Mouse (Mus musculus): ENCODE data around the gene Zswim8.
A peak's percentile ranks its signal among the peaks of the same experiment; 100 is the strongest.

Zswim8 gene

DNA sequence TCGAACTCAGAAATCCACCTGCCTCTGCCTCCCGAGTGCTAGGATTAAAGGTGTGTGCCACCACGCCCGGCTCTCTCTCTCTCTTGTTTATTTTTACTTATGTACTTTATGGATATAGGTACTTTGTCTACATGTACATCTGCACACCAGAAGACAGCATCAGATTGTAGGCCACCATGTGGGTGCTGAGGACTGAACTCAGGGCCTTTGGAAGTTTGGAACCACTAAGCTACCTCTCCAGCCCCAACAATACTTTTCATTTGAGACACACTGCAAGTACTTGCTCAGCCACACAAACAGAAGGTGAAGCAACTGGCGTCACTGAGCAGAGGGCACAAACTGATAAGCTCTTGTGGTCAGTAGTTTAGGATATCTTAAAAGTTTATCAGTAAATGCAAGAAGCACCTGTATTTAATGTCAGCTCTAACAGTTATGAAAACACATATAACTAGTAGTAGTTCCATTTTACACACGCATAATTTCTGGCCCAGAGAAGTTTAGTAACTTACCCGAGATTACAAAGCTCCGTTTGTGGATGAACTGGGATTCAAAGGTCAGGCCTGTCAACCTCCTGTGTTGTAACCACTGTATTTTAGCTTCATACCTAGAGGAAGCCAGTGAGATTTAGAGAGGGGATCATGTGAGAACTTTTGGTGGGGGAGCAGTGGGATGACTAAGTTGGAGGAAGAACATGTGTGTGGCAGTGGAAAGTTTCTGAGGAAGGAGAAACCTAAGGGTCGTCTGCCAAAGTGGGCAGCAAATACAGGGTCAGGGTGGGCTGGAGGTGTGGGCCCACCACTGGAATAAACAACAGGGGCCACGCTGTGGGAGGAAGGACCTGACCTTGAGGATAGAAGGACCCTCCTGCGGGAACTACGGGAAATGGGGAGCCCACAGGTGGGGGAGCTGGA, 25.9 kb downstream of the Zswim8 start:
- no peak for DNase-seq (ENCODE audit: low spot score)

DNA sequence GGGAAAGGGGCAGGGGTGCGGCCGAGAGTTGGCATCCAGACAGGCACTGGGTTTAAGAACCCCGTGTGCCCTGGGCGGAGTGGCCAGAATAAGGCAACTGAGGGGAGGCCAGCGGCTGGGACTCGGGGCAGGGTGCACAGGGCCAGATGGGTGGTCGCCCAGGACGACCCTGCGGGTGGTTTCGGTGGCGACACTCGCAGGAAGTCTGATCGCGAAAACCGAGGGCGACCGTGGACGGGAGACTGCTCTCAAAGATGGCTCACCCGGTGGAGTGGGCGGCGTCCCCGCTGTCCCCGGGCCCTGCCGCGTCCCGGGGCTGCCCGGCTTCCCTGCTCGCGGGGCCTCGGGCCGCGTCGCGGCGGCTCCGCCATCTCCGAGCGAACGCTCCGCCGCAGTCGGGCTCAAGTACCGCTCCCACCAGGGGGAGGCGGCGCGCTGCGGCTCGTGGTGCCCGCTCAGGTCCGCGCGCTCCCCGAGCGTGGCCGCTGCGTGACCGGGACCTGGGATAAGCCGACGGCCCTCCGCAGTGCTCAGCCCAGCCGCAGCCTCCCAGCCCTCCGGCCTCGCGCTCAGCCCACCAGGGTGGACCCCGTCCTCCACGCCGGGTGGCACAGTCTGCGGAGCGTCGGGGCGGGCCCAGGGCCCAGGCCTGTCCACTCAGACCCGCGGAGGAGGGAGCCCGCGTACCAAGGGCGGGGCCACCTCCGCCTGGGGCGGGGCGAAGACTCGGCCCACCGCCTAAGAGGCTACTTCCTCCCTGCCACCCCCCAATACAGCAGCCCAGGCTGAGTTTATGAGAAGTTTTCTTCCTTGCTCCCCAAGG, 26.8 kb downstream of the Zswim8 start, which contains the start of gene Ndst2:
Gene Ndst2 (minus strand): TSS at position 611 of the 823 bp plus-strand sequence.
- peak; percentile 82 for DNase-seq (ENCODE audit: low spot score)

DNA sequence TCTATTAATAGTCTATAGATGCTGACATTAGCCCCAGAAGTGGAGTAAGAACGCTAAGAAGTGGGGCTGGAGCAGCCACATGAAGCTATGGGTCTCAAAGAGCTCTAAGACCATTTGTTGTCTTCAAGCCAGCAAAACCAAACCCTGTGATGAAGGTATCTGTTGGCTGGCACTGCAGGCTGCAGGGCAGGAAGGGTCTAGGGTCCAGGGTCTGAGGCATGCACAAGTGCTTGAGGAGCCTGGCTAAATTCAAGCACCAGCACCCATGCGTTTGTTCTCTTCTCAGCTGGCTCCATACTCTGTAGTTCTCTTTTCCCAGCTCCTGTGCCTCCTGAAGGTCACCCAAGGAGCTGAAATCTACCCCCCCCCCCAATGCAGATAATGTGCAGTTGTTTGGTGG, 27.7 kb downstream of the Zswim8 start:
- no peak for DNase-seq (ENCODE audit: low spot score)

DNA sequence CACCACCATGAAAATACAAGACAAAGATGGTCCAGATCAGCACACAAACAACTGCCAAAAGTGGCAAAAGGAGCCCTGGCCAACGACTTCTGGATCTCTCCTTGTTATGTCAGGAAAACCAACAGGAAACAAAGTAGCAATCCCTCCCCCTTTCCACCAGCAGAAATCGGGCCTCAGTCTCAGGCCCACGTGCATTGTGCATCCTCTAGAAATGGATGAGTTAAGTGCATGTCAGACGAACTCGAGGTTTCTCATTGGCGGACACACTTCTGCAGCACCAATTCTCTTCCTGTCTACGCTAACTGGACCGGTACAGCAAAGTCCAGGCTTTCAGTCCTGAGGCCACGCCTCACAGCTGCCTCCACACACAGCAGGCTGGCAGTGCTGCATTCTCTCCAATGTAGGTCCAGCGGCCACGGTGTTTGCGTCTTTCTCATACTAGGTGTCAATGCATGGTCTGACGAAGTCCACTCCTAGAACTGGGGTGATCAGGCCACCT, 28.6 kb downstream of the Zswim8 start:
- no peak for DNase-seq (ENCODE audit: low spot score)

DNA sequence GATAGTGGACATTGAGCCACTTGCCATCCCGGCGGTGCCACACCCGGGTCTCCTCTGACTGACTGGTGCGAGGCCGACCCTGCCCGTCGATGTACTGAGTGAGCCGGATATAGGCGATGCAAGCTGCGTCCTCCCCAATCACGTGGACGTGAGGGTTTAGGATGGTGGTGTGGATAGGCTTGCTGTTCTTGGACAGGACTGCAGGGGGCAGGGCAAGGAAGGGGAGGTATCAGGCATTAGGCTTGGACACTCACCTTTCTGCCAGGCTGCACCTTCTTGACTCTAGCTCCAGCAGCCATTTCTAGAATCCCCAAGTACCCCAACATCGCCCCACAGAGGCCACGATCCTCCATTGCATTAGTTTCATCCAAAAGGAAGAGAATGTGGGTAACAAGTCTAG, 30.0 kb downstream of the Zswim8 start:
- DNase-seq (ENCODE audit: low spot score), result no peak

DNA sequence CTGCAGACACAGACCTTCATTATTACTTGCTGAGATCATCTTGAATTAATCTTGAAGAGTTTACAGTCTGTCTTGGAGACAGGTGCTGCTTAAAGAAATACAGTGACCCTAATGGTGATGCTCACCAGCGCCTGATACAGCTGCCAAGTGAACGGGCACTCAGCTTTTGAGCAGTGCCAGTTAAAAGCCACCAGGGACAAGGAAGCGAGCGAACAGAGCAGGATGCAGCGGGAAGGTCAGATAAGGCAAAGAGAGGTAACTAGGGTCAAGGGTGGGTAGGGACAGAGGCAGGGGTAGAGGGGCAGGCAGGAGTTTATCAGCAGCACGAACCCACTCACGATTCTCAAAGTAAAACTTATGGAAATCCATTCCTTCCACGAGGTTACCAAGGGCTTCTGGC, 31.2 kb downstream of the Zswim8 start:
- DNase-seq (ENCODE audit: low spot score), result no peak

DNA sequence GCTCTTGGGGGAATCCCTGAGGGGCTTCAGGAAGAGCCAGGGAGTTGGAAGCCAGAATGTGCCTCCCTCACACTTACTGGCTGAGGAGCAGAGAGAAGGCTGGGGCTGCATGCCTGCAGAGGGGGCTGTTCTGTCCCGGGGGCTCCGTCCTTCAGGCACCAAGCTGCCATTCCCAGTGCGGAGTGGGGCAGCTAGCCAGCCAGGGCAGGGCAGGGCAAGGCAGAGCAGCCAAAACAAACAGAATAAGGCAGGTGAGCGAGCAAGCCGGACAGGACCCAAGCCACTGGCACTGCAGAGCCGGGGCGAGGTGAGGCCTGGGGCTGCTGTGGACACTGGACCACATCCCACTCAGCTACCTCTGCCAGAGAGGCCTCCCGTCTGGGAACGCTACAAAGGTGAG, 33.9 kb downstream of the Zswim8 start:
- DNase-seq (ENCODE audit: low spot score), result no peak

DNA sequence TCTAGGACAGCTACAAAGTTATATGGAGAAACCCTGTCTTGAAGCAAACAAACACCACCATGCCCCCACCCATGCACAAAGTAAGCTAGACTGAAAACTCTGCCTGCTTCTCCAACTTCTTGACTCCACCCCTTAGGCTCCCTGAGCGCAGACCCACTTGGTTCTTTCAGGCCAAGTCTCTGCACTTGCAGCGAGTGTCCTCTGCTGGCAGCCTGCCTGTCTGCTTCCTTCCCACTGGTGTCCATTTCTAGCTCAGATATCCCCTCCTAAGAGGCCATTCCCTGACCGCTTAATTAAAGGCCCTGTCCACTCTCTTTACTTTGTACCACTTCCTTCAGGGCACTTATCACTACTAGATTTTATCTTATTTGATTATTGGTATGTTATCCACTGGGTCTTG, 36.3 kb downstream of the Zswim8 start:
- DNase-seq (ENCODE audit: low spot score), result no peak

DNA sequence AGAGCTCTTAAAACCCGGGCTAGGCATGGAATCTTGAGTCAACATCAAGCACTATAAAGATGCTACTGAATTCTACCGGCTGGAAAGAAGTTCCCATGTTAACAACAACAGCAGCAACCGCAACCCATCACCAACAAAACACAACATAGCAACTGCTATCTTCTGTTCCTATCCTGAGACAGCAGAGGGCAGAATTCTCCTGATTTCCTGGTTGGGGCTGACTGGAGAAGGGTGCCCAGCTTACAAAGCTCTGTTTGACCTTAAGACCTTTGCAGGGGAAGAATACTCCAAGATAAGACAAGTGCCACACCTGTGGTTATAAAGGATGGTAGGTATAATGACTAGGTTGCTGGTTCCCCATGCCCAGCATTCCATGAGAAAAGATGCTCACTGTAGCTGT, 39.6 kb downstream of the Zswim8 start:
- DNase-seq (ENCODE audit: low spot score), result no peak

DNA sequence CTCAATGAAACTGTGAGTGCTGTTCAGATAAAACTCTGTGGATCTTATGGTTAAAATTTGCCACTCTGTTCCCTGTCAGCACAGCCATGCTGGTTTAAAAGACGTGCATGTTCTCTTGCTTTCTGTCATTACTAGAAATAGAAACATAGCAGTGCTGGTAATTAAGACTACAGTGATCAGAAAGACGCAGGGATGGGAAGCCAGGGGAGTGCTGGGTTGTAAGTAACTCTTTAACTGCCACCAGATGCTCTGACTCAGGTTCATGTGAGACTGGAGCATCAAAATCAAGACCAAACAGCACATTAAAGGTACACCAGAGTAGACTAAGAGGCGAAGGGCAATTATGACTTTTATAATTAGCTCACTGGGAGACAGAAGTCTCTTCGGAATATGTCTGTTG, 41.0 kb downstream of the Zswim8 start:
- DNase-seq (ENCODE audit: low spot score), result no peak

DNA sequence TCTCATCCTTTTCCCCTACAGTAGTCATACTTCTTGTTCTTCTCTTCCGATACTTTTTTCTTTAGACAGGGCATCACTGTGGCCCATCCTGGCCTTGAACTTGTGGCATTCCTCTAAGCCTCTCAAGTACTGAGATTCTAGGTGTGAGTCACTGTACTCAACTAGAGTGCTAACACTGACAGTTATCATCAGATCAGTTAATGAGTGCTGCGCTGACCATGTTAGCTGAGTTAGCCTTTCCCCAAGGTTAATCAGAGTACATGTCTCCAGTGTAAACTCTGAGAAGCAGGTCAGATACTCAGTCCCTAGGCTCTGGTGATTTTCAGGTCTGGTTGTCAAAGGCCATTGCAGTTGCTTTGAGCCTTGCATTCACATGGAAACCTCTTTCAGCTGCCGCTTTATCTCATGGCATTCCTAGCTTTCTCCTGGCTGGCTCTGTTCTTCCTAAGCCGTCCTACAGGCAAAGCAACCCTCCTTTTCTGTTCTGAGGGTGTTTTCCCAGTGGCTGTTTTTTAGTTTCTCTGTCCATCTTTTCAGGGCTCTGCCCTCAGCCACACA, 42.2 kb downstream of the Zswim8 start:
- DNase-seq (ENCODE audit: low spot score), result no peak

DNA sequence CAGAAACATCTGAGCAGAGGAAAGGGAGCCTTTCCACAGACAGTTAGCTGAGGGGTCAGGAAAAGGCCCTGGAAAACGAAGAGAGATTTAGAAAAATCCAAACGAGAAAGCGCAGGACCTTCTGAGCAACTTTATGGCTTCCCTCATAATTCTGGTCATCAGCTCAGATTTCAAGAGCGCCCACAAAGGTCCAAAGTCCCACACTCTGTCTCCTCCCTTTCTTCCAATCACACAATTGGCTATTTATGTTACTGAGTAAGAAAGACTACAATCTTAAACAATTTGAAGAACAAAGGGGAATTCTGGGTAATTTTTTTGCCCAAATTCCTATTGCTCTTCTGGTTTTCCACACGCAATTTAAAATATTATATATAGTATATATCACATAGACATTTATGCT, 43.2 kb downstream of the Zswim8 start:
- DNase-seq (ENCODE audit: low spot score), result no peak

DNA sequence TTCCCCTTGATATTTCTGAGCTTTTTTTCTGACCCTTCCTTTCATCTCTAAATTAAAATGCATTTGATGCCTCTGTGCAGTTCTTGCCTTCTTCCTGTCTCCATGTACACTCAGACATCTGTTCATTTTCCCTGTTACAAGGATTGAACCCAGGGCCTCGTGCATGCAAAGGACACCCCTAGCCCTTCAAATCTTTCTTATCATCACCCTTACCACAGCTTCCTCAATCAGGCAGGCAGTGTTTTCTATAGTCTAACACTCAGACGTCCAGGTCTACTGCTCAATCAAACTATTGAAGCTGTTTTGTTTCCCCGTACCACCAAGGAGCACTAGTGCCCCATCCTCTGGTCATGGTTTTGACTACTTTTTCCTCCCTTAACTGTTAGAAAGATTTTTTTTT, 46.4 kb downstream of the Zswim8 start:
- no peak for DNase-seq (ENCODE audit: low spot score)

DNA sequence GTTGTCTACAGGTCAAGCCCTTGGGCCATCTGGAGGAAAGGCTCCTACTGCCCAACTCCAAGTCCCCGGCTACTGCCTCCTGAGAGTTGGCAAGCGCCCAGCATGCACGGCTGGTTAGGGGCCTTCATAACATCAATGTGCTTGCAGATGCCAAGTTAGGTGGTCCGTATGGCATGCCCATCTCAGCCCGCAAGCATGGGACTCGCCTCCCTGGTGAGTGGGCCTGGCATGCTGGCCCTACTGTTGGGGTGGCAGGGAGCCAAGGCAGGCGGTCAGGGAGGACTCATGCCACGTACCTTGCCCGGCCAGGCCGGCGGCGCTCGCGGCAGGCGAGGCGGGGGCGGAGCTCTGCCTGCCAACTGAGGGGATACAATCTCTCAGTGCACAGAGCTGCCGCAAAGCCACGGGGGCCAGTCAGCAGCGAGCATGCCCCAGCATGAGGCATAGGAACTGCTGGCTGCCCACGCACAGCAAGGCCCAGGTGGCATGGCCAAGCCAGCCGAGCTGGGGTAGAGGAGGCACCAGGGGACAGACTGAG, 50.1 kb downstream of the Zswim8 start:
- no peak for DNase-seq (ENCODE audit: low spot score)

DNA sequence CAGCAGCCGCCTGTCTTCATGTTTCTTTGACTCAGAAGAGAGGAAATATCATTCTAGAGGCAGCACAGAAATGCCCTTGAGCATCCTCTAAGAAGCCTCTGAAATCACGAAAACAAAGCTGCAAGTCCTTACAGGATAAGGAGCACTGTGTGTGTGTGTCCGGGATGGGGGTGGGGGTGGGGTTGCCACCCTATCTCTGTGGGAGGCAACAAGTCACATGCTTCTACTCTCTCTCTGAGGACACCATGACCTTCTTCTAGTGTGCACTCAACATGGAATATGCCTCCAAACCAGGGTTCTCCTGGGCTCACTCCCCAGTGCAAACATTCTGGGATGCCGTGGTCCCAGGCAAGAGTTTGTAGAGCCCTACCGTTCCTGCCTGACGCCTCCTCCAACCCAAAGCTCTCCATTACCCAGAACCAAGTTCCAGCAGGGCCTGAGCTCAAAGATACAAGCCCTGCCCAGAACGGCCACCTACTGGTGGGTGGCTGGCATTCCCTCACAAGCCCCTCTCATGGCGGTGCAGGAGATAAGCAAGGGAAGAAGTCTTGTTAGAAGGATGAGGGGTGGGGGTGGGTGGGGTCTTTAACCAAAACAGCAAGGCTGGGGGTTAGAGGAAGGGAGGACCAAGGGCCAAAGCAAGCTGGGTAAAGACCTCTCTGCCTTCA, 51.5 kb downstream of the Zswim8 start:
- DNase-seq (ENCODE audit: low spot score), result no peak

DNA sequence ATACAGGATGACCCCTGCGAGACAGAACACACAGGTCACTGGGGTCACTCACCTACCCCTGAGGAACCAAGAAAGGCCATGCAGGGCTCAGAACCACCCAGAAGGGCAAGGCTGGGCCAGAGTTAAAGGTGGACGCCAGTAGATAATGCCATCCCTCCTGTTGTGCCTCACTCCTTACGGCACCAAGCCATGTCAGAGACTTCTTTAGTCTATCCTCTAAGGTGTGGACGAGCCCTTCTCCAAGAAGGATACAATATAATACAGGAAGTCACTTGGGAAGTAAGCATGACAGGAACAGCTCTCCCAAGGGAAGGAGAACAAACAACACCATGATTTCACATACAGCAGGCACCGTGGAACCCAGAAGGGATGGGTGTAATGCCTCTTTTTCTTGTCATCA, 57.6 kb downstream of the Zswim8 start:
- no peak for DNase-seq (ENCODE audit: low spot score)

DNA sequence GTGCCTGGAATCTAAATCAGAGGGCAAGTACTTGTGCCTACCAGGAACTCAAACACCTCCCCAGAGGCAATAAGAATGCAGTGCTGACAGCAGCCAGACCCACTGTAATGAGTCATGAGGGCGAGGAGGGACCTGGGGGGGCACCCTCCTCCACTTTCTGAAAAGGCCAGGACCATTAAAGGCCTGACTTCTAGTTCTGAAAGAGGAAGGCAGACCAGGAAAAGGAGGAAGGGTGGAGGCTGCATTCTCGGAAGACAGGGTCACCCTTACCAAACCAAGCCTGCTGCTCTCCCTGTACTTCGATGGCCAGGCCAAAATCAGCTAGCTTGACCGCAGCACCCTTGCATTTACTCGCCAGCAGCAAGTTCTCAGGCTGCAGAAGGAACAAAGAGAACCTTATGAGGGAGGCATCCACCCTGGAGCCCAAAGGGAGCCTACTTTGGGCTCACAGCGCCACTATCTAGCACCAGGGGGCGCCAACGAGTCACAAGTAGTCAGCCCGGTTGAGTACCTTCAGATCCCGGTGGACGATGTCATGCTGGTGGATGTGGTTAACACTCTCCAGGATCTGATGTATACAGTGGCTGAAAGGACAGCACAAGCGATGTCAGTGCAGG, 58.4 kb downstream of the Zswim8 start:
- peak; percentile 73 for DNase-seq (ENCODE audit: low spot score)

DNA sequence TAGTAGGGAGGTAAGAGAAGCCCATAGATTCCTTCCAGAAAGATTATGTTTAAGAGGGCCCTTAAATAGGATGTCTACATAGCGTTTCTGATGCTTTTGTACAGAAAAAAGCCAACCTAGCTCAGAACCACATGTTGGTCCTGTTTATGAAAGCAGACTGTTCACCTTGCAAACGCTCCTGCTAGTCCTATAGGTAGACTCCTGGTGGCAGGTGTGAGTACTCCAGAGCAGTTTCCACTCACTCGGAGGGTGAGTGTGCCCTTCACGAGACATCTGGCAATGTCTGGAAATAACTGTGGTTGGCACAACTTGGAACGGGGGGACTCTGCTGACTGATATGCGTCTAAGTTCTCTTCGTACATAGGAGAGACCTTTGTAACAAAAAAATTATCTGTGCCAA, 60.6 kb downstream of the Zswim8 start:
- DNase-seq (ENCODE audit: low spot score), result no peak

DNA sequence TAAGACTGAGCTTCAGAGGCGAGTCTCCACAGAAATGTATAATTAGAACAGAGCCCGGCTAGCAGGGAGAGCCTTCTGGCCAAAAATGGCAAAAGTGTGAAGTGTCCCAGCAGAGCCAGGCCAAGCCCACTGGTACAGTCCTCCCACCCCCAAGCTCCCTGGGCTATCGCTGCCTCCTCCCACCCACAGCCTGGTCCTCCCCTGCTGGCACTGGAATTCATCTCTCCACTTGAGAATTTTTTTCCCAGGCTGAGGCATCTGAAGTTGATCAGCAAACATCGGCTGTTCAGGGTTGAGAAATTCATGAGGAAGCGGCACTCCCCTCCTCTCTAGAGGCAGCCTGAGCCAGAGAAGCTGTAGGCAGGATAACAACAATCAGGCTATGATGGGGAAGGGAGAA, 61.2 kb downstream of the Zswim8 start:
- no peak for DNase-seq (ENCODE audit: low spot score)

DNA sequence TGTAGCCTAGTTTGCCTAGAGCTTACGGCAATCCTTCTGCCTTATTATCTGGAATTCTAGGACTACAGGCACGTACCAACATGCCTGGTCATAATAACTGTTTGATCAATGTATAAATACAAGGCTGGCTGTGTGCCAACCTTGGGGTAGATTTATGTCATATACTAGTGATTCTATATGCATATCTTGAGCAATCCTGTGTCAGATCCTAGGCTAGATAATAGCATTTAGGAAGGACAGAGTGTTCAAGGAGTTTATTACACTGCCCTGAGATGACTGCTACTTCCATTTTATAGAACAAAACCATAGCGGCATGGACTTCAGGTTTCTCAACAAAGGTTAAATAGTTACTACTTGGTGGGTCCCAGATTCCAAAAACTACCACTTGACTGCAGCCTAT, 64.6 kb downstream of the Zswim8 start:
- no peak for DNase-seq (ENCODE audit: low spot score)

DNA sequence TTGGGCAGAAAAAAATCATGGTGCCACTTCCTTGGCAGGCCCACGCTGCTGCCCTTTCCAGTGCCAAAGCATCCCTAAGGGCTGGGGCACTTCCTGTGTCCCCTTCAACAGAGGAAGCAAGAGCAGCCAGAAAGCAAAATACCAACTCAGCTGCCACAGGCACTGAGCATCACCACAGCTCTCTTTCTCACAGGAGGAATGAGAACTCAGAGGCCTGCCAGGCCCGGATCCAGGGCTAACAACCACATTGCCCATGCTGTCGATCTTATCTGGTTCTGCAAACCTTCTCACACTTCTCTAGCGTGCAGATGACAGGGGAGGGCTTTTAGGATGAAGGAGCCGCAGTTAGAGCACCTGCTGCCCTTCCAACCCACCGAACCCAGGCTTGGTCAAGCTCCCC, 65.5 kb downstream of the Zswim8 start:
- DNase-seq (ENCODE audit: low spot score), result no peak
